Mouse (Mus musculus) c-Kit-positive CD71-positive TER-119-positive erythroid progenitor cells, embryonic 14.5 days (primary cell): Measurements from ENCODE around the gene Nmt1.

Source experiments
- DNase-seq: peaks from one replicate; pipeline ENCODE4 v3.0.0-alpha.2; 2013; ENCODE audit warnings: low spot score

Nmt1 gene

GRCm38 (mm10) chr11:103111301-103111700, 83.3 kb downstream of the Nmt1 start:
- DNase-seq = no peak

GRCm38 (mm10) chr11:103111881-103112551, 84.0 kb downstream of the Nmt1 start:
- no peak for DNase-seq

- no peak for DNase-seq
Observed at GRCm38 (mm10) chr11:103112552-103112912, 84.5 kb downstream of the Nmt1 start.

GRCm38 (mm10) chr11:103113005-103113404, 85.0 kb downstream of the Nmt1 start:
- DNase-seq = no peak

GRCm38 (mm10) chr11:103113771-103114170, 85.8 kb downstream of the Nmt1 start:
- no peak for DNase-seq

- no peak for DNase-seq
Observed at GRCm38 (mm10) chr11:103114270-103114943, 86.4 kb downstream of the Nmt1 start.

- peak; percentile 82 for DNase-seq
Observed at GRCm38 (mm10) chr11:103115163-103116007, 87.4 kb downstream of the Nmt1 start.

- peak; percentile 100 for DNase-seq
Observed at GRCm38 (mm10) chr11:103116008-103116818, 88.2 kb downstream of the Nmt1 start, which contains the start of gene Hexim1. Gene Hexim1 (plus strand): TSS chr11:103116231.

- peak; percentile 69 for DNase-seq
Observed at GRCm38 (mm10) chr11:103116959-103117590, 89.1 kb downstream of the Nmt1 start.

GRCm38 (mm10) chr11:103117591-103118009, 89.6 kb downstream of the Nmt1 start:
- DNase-seq = no peak
